Mouse (Mus musculus): ENCODE data around the gene Thada. TPM values are rescaled to one million over a fixed set of nuclear protein-coding genes. Genes with fewer than 3 reads are reported as not detected.
"Not testable (repeated sequence)": the region's sequence is repeated elsewhere in the genome, so short reads cannot be mapped to it uniquely, and the experiment has no call there.

Gene Thada
- polyA plus RNA-seq, 1 experiment from 2014 or later, result 13.0 TPM

DNA sequence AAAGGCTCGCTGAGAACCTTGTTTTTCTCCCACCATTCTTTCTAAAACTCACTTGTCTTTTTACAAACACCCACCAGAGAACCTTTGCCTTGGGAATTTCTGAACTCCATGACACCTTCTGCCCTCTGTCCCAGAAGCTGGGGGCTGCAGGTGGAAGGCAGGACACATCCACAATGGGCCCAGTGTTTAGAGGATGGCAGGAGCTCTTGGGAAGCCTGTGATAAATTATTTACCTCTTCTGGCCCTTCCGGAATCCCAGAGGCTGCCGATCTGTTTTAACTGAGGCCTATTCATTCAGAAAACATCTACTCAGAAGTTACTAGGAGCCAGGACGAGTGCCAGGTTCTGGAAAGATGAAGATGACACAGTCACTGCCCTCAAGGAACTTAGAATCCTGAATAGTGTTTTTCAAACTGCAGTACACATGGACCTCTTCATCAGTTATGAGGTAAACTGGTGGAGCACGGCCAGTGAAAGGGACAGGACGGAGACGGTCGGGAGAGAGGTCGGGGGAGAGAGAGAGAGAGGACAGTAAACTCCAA is 209.7 kb downstream of the Thada start:
- Histone ChIP-seq H3K4me3 (no peak overlapping the region), H3K27ac (replicated peaks) (peak overlapping the region; percentile 68), H3K9me3 (no peaks in the 10 kb centered on the region), H3K36me3 (replicated peaks) (peaks cover 12% of the 10 kb centered on the region), H3K4me1 (peaks cover 44% of the 10 kb centered on the region), H3K27me3 (replicated peaks; ENCODE audit: low read depth, poor library complexity, severe bottlenecking) (no peaks in the 10 kb centered on the region)
- DNase-seq (ENCODE audit: low spot score), result peak; percentile 63
- WGBS, result 39% methylated on average over 9 of the region's 9 CpGs

DNA sequence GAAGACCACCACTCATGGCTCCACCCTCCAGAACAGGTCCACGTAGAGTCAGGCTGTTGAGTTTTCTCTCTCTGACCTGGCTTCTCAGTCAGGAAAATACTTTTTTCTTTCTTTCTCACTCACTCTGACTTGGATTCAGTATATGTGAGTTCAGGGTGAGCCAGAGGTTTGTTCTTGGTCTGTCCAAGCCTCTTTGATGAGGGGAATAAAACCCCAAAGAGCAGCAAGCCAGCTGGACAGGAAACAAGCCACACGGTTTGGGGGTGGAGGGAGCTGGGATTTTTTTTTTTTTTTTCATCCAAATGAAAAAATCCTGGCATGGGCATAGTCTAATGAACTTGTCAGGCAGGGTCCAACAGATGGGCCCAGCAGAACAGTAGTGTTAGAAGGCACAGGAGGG is 210.2 kb downstream of the Thada start:
- H3K27me3 ChIP-seq (replicated peaks; ENCODE audit: low read depth, poor library complexity, severe bottlenecking), result no peaks in the 10 kb centered on the region
- peaks cover 39% of the 10 kb centered on the region for H3K4me1 ChIP-seq
- WGBS, result 38% methylated on average over 2 of the region's 2 CpGs
- H3K4me3 ChIP-seq, result no peak overlapping the region
- H3K36me3 ChIP-seq (replicated peaks), result peaks cover 13% of the 10 kb centered on the region
- H3K27ac ChIP-seq (replicated peaks), result peak overlapping the region; percentile 68
- H3K9me3 ChIP-seq, result no peaks in the 10 kb centered on the region
- no peak for DNase-seq (ENCODE audit: low spot score)

DNA sequence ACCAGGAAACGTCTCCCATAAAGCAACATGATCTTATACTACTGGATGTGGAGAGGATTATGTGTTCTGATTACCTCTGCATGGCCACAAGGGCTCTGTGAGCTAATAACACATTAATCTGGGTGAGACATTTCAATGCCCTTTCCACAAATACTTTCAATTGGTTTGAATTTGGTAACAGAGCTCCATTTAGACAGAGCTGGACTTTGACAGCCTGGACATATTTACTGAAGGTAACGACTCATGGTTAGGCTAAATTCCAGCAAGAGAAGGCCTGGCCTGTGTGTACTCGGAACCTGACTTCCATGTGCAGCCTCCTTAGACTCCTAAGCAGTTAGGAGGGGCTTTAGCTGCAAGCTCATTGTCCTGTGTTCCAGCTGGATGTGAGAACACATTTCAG is 214.6 kb downstream of the Thada start:
- Histone ChIP-seq H3K4me3 (no peak overlapping the region), H3K27ac (replicated peaks) (no peak overlapping the region), H3K4me1 (peaks cover 20% of the 10 kb centered on the region), H3K9me3 (no peaks in the 10 kb centered on the region), H3K36me3 (replicated peaks) (peaks cover 39% of the 10 kb centered on the region), H3K27me3 (replicated peaks; ENCODE audit: low read depth, poor library complexity, severe bottlenecking) (no peaks in the 10 kb centered on the region)
- 86% methylated on average over 3 of the region's 3 CpGs for WGBS
- no peak for DNase-seq (ENCODE audit: low spot score)

DNA sequence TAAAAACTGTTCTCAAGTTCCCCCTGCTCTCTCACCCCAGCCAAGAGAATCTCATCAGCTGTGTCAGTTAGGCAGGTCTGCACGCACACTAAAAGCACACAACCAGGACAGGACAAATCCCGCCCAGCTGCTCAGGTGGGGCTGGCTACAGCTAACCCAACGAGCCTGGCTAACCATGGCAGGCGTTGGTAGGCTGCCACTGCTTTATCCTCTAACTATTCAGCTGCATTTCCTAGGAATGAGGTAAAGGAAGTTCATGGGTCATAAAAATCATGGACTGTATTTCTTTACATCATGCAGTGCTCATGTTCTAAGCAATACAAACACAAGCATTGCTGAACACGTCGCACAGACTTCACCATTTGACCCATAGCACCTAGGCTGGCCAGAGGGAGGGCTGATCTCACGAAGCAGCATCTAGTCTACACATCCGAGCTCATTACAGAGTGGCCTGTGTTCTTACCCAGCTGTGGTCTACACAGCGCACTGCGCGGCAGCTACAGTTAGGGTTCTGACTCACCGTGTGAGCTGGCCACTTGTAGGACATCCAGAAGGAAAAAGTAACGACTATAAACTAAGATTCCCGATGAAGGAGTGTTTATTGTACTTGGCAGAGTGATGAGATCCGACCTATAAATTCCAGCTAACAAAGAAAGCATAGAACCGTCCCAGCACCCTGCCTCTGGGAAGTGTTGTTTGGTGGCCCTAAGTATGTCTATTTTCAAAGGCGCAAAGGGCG is 221.7 kb downstream of the Thada start:
- Histone ChIP-seq H3K4me3 (no peak overlapping the region), H3K4me1 (0 out of 2 replicates have a peak, but pooled peaks cover 4% of the 10 kb centered on the region), H3K27me3 (replicated peaks; ENCODE audit: low read depth, poor library complexity, severe bottlenecking) (no peaks in the 10 kb centered on the region), H3K36me3 (replicated peaks) (peaks cover 33% of the 10 kb centered on the region), H3K27ac (replicated peaks) (no peak overlapping the region), H3K9me3 (no peaks in the 10 kb centered on the region)
- DNase-seq (ENCODE audit: low spot score), result no peak
- 87% methylated on average over 18 of the region's 18 CpGs for WGBS

DNA sequence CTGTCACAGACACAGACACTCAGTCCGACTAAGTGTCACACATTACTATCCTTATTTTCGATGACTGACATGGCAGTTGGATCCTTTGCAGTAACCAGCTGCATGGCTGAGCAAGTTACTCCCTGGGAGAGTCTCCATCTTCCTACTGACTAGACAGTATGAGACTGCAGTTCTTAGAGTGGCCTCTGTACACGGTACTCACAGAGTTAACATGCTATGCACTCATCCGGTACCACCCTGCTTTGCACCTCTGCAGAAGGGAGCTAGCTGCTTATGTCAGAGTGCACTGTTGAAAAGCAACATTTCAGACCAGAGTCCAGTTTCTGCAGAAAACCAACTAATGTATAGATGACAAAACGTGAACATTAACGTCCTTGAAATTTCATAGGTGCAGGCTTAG is 222.2 kb downstream of the Thada start:
- no peak for DNase-seq (ENCODE audit: low spot score)
- H3K27ac ChIP-seq (replicated peaks), result no peak overlapping the region
- 0 out of 2 replicates have a peak, but pooled peaks cover 3% of the 10 kb centered on the region for H3K4me1 ChIP-seq
- H3K36me3 ChIP-seq (replicated peaks), result peaks cover 30% of the 10 kb centered on the region
- H3K9me3 ChIP-seq, result no peaks in the 10 kb centered on the region
- WGBS, result 85% methylated on average over 6 of the region's 6 CpGs
- no peak overlapping the region for H3K4me3 ChIP-seq
- no peaks in the 10 kb centered on the region for H3K27me3 ChIP-seq (replicated peaks; ENCODE audit: low read depth, poor library complexity, severe bottlenecking)

DNA sequence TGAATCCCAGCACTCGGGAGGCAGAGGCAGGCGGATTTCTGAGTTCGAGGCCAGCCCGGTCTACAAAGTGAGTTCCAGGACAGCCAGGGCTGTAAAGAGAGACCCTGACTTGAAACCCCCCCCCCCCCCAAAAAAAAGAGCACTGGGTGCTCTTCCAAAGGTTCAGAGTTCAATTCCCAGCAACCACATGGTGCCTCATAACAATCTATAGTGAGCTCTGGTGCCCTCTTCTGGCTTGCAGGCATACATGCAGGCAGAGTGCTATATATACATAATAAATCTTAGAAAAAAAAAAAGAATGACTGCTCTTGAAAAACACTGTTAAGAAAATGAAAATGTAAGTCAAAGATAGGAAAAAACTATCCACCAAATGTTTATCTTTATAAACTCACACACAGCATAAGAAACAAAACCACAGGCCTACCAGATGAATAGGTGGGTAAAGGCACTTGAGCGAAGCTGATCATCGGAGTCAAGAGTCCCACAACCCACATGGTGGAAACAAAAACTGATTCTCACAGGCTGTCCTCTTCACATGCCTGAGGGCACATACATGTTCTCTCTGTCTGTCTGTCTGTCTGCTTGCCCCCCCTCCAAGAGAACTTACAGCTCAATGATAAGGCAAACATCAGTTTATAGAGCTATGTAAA is 224.6 kb downstream of the Thada start:
- no peak overlapping the region for H3K27ac ChIP-seq (replicated peaks)
- H3K27me3 ChIP-seq (replicated peaks; ENCODE audit: low read depth, poor library complexity, severe bottlenecking), result no peaks in the 10 kb centered on the region
- H3K36me3 ChIP-seq (replicated peaks), result peaks cover 23% of the 10 kb centered on the region
- H3K9me3 ChIP-seq, result no peaks in the 10 kb centered on the region
- no peaks in the 10 kb centered on the region for H3K4me1 ChIP-seq
- DNase-seq (ENCODE audit: low spot score), result no peak
- no peak overlapping the region for H3K4me3 ChIP-seq
- 99% methylated on average over 6 of the region's 6 CpGs for WGBS

DNA sequence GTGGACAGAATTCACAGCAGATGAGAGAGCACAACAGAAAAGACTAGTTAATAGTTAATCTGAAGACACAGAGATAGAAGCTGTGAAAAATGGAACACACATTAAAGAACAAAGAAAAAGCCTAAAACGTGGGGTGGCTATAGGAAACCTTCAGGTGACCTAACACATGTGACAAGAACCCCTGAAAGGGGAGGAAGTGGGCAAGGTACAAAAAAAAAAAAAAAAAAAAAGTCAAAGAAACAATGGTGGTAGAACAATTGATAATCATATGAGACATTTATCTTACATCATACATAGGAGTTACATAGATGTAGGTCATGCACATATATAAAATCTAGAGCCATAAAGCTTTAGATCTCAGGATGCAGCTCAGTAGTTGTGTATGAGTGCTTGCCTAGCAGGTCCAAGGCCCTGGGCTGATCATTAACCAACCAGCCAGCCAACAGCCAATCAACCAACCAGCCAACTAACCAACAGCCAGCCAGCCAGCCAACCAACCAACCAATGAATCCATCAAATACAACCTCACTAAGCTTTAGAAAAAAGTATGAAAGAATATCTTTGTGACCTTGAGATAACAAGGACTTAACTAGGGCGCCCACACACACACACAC is 226.2 kb downstream of the Thada start:
- WGBS, result 92% methylated on average over 2 of the region's 2 CpGs
- Histone ChIP-seq H3K36me3 (replicated peaks) (peaks cover 13% of the 10 kb centered on the region), H3K27ac (replicated peaks) (no peak overlapping the region), H3K4me3 (no peak overlapping the region), H3K9me3 (no peaks in the 10 kb centered on the region), H3K27me3 (replicated peaks; ENCODE audit: low read depth, poor library complexity, severe bottlenecking) (no peaks in the 10 kb centered on the region), H3K4me1 (0 out of 2 replicates have a peak, but pooled peaks cover 4% of the 10 kb centered on the region)
- DNase-seq (ENCODE audit: low spot score), result no peak

DNA sequence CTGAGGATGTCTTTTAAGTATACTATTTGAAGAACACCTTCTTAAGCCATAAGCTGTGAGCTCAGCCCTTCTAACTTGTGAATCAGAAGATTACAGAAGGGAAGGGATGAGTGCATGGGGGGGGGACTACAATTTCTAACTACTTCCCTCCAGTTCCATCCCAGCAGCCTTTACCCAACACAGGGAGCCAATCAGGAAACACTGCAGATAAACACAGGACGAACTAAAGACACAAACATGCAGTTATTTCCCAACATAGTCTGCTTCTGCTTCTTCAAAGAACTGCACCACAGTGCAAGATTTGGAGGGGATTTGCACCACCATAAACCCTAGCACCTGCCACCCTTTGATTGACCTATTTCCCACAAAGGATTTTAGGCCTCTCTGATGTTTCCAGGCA is 227.8 kb downstream of the Thada start:
- Histone ChIP-seq H3K36me3 (replicated peaks) (peaks cover 8% of the 10 kb centered on the region), H3K9me3 (no peaks in the 10 kb centered on the region), H3K4me3 (no peak overlapping the region), H3K27ac (replicated peaks) (no peak overlapping the region), H3K4me1 (0 out of 2 replicates have a peak, but pooled peaks cover 4% of the 10 kb centered on the region), H3K27me3 (replicated peaks; ENCODE audit: low read depth, poor library complexity, severe bottlenecking) (no peaks in the 10 kb centered on the region)
- DNase-seq (ENCODE audit: low spot score), result no peak
- 97% methylated on average over 1 of the region's 1 CpGs for WGBS

DNA sequence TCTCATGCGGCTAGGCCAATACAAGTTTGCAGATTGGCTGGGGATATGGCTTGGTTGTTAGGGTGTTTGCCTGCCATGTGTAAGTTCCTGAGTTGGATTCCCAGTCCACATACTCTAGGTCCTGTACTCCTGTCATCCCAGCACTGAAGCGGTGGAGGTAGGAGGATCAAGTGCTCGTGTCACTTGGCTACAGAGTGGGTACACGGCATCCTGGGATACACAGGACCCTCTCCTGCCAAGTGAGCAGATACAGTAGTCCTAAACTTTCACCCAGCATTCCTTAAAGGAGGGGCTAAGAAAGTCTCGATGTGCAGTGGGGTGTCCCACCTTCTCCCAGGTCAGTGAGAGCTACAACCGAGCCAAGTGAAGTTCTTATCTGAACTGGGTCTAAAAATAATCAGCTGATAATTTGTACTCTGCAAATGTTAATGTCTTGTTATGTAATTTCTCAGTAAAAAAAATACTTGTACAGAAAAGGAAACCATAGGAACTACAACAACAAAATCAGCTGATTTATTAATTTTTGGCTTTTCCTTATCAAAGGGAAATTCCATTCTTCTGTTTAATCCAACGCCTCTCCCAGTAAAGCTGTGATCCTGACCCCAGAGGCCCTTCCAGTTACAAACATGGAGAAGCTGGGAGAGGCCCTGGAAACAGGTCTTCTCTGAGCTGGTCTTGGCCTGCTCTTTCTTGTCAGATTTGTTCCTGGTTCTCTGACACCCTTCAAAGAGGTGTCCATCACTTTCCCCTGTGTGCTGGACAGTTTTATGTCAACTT is 229.0 kb downstream of the Thada start:
- Histone ChIP-seq H3K36me3 (replicated peaks) (peaks cover 8% of the 10 kb centered on the region), H3K27ac (replicated peaks) (no peak overlapping the region), H3K4me1 (0 out of 2 replicates have a peak, but pooled peaks cover 4% of the 10 kb centered on the region), H3K27me3 (replicated peaks; ENCODE audit: low read depth, poor library complexity, severe bottlenecking) (no peaks in the 10 kb centered on the region), H3K4me3 (no peak overlapping the region), H3K9me3 (no peaks in the 10 kb centered on the region)
- 92% methylated on average over 7 of the region's 7 CpGs for WGBS
- DNase-seq (ENCODE audit: low spot score), result no peak

DNA sequence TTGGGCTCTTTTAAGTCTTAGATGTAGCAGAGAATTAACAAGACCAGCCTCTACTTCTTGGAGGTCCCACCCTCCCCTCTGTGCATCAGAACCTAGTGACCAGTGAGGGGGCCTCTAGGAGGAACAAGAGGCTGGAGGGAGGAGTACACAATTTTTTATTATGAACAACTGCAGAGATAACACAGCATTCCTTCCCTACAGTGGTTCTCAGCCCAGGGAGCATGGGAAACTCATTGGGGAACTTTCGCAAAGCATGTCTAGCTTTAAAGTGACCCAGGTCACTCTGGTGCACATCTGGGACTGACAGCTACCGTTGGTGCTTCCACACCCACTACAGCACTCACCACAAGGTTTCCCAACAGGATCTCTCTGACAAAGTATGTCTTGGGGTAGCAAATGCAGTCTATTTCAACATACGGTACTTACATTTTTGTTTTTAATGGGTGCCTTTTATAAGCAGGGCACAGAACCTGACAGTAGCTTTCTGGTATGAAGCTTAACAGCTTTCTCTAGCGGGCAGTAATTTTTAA is 230.5 kb downstream of the Thada start:
- H3K9me3 ChIP-seq, result no peaks in the 10 kb centered on the region
- no peaks in the 10 kb centered on the region for H3K27me3 ChIP-seq (replicated peaks; ENCODE audit: low read depth, poor library complexity, severe bottlenecking)
- WGBS, result 87% methylated on average over 4 of the region's 4 CpGs
- DNase-seq (ENCODE audit: low spot score), result no peak
- no peak overlapping the region for H3K27ac ChIP-seq (replicated peaks)
- H3K36me3 ChIP-seq (replicated peaks), result peaks cover 7% of the 10 kb centered on the region
- H3K4me1 ChIP-seq, result 0 out of 2 replicates have a peak, but pooled peaks cover 4% of the 10 kb centered on the region
- no peak overlapping the region for H3K4me3 ChIP-seq

DNA sequence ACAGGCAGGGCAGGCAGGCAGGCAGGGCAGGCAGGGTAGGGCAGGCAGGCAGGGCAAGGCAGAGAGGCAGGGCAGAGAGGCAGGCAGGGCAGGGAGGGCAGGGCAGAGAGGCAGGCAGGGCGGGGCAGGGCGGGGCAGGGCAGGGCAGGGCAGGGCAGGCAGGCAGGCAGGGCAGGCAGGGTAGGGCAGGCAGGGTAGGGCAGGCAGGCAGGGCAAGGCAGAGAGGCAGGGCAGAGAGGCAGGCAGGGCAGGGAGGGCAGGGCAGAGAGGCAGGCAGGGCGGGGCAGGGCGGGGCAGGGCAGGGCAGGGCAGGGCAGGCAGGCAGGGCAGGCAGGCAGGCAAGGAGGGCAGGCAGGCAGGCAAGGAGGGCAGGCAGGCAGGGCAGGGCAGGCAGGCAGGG is 231.2 kb downstream of the Thada start:
- not testable (repeated sequence) for H3K27ac ChIP-seq (replicated peaks); H3K27me3 ChIP-seq (replicated peaks; ENCODE audit: low read depth, poor library complexity, severe bottlenecking); H3K9me3 ChIP-seq; H3K4me3 ChIP-seq; DNase-seq (ENCODE audit: low spot score); H3K4me1 ChIP-seq
- H3K36me3 ChIP-seq (replicated peaks), result peaks cover 14% of the 10 kb centered on the region
- WGBS, result 96% methylated on average over 4 of the region's 4 CpGs

DNA sequence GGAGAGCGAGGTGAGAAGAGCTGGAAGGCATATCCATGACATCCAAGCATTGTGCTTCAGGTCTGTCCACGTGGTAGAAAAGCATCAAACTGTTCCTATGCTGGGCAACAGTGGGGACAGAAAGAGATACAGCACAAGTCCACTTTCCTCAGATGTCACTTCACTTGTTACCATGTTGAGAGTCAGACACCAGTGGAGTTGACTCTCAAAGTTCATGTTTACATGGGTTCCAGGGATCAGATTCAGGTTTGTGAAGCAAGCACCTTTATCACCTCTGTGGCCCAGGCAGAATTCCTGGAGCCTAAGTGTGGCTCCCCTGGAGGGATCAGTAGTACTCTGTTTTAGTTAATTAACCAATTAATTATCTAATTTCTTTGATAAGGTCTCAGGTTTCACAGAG is 232.2 kb downstream of the Thada start:
- H3K27me3 ChIP-seq (replicated peaks; ENCODE audit: low read depth, poor library complexity, severe bottlenecking), result no peaks in the 10 kb centered on the region
- WGBS, result 91% methylated on average over 2 of the region's 2 CpGs
- 0 out of 2 replicates have a peak, but pooled peaks cover 4% of the 10 kb centered on the region for H3K4me1 ChIP-seq
- DNase-seq (ENCODE audit: low spot score), result no peak
- H3K36me3 ChIP-seq (replicated peaks), result peaks cover 24% of the 10 kb centered on the region
- H3K9me3 ChIP-seq, result no peaks in the 10 kb centered on the region
- no peak overlapping the region for H3K4me3 ChIP-seq
- H3K27ac ChIP-seq (replicated peaks), result no peak overlapping the region
